Mouse (Mus musculus): ENCODE measurements at regions not wholly inside any gene's neighbourhood (a gene's known extent, or its start where the extent isn't known, plus 50 kb on each side); places are given as distances from the start of the nearest gene placed in this dataset.

DNA sequence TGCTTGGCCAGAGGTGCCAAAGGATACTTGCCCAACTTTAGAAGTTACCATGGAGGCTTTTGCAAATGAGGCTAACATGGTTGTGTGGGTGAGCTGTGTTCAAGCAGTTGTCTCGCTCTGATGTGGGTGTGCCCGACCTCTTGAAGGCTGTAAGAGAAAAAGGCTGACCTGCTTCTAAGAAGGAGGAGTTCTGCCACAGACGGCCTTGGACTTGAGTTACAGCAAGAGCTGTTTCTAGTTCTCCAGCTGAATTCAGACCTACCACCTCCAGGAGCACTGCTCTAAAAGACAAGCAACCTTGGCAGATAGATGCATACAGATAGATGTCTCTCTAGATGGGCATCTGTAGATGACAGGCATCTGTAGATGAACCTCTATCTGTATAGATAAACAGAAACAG, 202.7 kb upstream of the A230072I06Rik start:
- DNase-seq = no peak

DNA sequence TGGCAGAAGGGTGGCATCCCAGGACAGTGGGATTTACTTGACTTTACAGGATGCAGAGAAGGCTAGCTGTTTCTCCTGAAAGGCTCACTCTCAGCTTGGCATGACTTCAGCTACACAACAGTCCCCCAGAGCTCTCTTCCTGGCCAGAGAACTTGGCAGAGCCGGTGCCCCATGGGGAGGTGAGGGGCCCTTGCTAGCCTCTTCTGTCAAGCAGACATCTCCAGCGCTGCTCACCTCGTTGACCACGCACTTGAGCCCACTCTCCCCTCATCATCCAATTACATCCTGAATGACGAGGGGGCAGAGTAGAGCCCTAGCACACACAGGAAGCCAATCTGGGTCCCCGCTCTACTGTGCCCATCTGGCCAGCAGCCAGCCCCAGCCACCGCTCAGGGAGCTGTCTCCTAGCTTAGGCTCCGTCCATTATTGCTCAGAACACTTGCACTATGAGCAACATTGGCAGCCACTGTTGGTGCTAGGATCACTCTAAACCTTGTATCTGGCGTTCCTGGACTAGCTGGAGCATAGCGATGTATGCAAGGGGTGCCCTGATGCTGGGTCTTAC, 201.7 kb upstream of the A230072I06Rik start:
- peak; percentile 34 to 57 for DNase-seq

DNA sequence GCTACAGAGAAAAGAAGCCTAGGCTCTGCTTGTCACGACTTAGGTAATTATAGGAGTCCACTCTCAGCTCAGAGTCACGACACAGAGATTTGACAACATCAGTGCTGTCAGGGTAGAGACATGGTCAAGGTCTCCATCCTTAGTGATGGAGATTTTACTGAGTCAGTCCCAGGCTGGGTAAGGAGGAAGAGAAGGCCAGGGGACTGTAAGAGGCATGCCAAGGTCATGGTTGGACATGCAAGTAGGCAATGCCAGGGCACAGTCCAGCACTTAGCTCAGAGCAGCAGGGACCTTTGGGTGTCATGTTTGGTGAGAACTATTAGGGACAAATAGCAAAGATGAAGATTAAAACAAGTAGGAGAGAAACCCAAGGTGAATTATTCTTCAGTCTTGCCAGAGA, 200.7 kb upstream of the A230072I06Rik start:
- no peak for DNase-seq

DNA sequence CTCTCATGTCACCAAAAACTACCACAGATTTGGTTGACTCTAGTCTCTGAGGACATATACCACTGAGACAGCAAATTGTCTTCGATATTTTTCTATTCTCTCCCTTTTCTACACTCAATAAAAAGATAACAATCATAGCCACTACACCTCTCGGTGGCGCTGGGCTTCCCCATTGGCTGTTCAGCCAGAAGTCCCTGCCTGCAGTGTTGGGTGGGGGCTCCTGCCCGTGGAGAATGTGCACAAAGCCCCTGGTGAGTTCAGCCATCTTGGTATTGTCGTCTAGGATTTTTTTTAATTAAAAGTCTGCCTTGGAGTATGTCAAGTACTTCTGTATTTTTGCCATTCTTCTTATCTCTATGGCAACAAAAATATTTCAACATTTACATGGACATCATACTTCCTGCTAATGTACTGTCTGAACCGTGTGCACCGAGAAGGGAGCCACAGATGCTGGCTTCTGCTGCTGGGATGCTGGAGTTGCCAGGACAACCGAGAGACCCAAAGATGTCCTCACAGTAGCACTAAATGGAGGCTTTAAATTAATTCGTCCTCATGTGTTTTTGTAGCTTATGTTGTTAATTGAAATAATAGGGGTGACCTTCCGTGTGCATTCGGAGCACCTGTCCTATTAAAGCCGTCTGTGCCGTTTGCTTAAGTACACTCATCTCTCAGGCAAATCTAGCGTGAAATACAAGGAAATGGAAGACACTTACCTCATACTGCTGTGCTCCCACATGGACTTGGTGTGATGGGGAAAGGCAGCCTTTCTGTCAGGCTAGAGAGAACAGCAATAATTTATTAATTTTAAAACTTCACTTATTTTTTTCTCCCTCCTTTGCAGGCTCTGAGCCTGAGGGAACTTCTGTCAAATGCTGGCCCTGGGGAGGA, 199.7 kb upstream of the A230072I06Rik start:
- DNase-seq = no peak

DNA sequence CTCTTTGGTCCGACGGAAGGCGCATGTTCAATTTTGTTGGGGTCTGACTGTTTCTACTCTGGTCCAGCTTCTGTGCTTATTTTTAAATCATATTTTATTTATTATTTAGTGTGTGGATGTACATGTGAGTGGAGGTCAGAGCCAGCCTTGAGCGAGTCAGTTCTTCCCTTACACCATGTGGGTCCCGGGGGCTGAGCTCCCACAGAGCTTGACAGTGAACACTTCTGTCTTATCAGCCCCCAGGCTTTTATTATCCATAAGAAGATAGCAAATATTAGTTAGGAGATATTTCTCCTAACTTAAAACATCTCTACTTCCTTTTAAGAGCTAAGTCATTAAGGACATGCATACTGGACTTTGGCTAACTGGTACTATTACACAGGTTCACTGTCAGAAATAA, 197.1 kb upstream of the A230072I06Rik start:
- DNase-seq = no peak

DNA sequence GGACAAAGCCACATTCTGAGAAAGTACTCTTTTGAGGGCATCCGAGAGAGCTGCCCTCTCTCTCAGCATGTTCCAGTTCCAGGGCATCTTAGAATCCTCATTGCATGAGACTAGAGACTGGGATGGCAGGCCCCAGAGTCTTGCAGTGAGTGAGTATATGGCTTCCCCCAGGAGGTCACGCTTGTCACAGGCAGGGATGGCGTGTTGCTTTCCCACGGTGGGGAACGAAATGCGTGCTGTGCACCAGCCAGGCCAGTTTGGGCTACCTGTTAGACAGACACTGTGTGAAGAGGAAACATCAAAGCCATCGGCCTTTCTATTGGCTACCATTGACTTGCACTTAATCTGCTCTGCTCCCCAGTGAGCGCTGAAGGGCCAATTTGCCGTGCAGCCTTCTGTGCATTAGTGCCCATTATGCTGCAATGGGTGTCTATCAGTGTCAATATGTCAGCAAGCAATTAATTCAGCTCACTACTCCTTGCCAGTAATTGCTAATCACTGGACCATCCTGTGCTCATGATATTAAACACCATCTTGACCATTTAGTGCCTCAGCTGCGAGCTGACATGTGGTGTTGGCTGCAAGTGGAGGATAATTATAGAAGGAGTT, 191.3 kb upstream of the A230072I06Rik start:
- no peak for DNase-seq

DNA sequence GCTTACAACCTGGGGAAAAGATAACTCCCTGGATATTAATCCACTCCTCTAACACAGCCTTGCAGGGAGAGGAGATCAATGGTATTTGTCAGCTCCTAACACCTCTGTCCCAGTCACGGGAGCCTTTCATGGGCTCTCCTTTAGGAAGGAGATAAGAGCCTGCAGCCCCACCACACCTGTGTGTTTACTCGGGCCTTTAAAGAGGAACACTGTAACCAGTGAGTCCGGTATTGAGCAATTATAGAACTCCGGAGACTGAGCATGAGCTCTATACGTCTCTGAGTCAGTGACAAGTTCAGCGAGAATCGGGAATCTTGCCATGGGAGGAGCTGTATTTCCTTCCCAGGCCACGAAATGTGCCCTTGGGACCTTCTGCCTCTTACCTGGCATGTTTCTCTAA, 178.5 kb upstream of the A230072I06Rik start:
- DNase-seq = no peak

DNA sequence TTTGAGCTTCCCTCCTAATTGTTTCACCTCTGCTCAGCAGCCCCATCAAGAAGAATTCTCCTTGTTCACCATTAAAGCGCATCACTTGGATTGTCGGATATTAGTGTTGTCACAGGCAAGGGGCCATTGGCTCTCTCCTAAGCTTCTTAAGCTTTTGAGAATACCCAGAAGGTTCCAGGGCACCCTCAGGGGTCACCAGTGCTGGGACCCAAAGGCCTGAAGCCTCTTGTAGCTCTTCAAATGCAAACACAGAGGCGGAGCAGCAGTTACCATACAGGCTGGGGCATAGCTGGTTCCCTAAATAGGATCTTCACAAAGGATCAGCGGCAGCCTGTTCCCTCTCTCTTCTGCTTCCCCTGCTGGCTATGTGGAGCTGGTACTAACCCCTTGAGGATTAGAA, 175.3 kb upstream of the A230072I06Rik start:
- no peak for DNase-seq

DNA sequence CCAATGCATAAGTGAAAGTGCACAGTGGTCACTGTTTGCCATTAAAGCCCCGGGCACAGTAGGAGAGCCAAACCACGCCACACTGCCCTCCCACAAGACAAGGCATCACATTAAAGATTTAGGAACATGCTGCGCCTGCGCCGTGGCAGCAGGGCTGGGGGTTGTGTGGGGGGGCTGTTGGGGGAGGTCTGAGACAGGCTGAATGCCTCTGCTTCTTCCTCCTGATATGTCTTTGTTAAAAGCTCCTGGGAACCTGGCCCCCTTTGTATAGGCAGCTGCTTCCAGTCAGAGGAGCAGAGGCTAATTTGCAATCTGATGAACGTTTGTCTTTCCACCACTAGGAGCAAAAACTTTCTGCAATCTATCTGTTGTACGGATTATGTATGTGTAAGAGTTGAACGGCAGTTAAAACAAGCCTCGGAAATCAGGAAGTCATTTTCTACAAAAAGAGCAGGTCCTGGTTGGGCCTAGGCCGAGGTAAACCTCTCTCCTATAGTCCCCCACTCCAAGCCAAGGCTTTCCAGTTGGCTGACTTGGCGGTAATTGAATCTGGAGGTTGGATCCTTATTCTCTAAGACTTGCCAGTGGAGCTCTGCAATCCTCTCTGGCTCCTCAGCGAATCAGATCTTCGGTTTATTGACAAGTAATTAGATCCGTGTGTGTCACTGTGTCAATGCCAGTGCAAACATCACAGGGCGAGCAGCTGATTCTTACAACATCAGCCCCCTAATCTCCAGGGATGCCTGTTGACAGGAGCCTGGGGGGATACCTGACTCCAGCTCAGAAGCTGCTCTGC, 173.3 kb upstream of the A230072I06Rik start:
- DNase-seq = no peak

DNA sequence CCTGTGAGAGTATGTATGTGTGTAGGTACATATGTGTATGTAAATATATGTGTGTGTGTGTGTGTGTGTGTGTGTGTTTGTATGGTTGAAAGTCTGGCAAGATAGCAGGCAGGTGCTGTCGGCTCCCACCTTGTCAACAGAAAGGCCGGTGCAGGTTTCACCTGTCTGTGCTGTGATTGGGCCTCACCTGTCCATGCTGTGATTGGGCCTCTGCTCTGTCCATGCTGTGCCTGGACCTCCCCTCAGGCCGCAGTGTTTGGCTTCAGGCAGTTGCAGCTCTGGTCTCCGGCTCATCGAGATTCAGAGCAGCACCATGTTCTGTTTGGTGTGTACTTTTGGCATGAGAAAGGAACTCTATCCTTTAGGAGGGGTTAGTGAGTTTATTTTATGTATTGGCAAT, 170.0 kb upstream of the A230072I06Rik start:
- DNase-seq = no peak

DNA sequence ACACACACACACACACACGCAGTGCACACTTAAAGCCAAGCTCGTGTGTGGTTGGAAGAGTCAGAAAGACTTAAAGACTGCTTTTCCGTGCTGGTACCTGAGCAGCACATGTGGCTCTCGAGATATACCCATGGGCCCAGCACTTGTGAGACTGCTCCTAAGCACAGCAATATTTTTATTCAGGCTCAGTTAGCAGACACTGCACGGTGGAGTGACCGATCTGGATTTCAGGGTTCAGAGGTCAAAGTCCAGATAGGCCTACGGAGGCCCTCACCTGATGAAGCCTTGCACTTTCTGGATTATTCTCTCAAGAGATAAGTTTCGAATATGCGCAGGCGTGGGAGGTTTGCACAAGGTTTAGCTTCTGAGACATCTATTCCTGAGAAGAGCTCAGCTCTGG, 167.0 kb upstream of the A230072I06Rik start:
- DNase-seq = no peak

DNA sequence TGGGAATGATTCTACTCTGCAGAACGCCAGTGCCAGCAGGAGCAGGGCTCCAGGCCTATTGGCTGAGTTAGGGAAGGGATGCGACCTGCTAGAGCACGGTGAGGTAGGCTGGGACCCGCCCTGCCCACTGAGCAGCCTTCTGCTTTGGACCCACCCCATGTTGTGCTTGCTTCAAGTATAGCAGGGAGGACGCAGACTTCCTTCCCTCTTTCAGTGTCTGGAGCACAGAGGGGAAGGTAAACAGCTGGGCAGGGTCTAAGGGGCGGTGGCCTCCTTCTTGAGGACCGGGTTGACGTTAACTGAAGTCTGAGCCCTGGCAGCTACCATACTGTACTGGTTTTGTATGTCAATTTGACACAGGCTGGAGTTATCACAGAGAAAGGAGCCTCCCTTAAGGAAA, 165.6 kb upstream of the A230072I06Rik start:
- no peak for DNase-seq

DNA sequence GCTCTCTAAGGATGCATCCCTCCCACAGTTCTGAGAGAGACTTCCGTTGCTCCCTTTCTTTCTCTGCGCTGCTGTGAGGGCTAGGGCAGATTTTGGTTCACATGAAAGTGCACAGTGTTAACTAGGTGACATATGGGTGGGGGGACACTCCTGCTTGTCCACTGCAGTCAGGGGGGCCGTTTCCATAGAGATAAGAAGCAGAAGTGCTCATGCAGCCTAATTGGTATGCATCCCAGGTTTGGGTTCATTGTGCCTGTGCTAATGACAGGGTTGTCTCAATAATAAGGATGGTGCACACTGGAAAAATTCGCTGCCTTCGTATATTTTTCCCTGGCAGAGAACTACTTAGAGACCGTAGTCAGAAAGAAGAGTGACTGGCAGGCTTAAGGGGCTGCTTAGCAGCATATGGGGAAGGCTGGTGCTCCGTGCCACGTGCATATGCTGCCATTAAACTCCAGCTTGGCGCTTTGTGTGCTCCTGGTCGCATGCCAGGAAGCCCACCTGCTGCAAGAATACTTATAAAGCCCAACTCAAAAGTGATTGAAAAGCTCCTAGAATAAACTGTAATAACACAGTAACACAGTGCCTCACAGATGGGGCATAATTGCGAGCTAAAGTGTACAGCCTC, 152.1 kb upstream of the A230072I06Rik start:
- peak in 1 of 2 experiments; percentile 4 for DNase-seq

DNA sequence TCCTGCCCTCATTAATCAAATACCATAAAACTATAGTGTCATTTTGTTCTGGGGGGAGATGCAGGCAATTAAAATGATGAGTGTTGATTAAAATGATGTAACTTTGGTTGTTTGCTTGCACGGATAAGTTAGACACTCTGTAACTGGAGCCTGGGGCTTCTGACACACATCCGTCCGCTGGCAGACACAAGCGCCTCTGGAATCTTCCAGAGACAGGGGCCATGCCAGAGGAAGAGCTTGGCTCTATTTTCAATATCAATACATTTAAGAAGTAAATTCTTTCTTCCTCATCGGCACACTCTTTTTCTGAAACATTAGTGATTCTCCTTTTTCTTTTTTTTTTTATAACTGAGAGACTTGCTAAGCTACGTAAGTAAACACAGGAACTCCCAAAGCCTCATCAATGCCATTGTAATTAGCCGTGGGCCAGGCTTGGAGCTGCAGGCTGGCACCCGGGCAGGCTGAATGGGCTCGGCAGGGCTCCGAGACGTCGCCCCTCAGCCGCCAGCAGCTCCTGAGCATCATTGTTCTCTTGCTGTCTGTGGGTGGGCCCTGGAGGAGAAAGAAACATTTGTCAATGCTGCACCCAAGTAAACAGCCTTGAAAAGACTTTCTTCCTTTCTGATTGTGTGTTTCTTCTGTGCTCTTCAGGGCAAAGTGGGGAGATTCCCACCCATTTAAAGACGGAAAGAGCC, 151.4 kb upstream of the A230072I06Rik start:
- DNase-seq = no peak

DNA sequence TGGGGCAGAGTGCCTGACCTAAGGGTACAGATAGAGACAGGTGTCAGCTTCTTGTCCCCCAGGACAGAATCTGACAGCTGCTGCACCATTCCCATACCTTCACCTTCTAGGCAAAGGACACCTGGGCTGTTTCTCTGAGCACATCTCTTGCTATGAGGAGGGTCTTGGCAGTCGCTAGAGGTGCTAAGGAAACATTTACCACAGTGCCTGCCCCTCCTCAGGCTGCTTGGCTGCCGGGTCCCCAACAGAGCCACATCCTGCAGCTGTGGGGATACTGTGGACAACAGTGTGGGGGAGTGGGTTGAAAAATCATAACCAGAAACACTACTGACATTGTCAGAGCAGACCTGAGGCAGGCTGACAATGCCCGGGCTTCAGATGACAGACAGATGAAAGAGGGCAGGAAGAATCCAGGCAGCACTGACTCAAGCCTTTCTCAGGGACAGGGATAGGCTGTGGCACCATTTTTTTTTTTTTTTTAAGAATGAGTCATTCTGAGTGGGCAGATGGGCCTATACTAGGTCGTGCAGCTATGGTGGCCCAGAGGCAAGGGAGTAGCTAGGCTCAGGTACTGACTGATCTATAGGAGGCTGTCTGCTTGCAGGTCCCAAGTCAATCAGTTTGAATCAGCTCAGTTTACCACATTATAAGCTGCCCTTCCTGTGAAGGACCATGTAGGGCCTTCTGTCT, 150.7 kb upstream of the A230072I06Rik start:
- no peak for DNase-seq

DNA sequence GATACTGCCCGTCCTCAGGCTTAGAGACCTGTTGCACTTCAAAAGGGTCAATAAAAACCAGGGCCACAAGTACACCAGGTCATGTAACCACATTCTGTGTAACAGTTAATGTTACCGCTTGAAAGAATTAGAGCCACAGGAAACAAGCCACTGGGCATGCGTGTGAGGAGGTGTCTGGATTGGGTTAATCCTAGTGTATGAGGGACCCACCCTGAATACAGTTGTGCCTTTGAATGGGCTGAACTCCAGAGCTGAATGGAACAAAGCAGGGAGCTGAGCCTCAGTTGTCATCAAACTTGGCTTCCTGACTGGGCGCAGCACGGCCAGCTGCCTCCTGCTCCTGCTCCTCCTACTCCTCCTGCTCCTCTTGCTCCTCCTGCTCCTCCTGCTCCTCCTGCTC, 148.0 kb upstream of the A230072I06Rik start:
- no peak for DNase-seq

DNA sequence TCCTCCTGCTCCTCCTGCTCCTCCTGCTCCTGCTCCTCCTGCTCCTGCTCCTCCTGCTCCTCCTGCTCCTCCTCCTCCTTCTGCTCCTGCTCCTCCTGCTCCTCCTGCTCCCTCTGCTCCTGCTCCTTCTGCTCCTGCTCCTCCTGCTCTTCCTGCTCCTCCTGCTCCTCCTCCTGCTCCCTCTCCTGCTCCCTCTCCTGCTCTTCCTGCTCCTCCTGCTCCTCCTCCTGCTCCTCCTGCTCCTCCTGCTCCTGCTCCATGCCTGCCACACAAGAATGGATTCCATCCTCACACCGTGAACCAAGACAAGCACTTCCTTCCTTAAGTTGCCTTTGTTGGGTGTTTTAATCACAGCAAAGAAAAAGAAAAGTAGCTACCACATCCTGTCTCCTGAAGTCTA, 144.4 kb upstream of the A230072I06Rik start:
- no peak for DNase-seq

DNA sequence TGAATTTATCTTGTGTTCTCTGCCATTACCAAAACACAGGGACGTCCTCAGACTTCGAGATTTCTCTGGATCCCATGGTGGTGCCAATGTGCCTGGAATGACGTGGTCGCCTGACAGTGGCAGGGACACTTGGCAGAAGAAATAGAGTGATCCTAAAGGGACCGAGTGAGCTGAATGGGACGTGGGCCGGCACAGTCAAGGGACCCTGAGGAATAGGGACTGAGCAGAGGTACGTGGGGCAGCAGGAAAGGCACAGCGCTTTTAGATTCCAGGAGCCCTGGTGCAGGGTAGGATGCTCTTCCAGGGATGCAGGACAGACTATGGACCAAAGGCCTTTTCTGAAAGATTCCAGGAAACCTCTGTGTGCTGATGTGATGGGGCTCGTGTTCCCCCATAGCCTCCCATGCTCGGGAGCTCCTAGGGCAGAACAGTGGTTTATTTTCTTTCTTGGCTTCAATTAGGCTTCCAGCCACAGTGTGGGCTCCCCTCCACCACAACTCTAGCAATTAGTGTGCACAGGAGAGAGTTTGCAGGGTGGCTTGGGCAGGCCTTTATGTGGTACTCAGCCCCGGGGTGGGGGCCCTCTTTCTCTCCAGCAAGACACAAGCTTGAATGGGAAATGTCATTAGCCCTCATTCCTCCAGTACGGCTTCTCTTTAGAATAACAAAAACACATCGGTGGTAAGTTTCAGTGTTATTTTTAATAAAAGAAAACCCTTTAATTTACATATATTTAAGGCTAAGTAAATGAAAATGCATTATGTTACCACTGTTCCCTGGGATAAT, 143.0 kb upstream of the A230072I06Rik start:
- DNase-seq = no peak

DNA sequence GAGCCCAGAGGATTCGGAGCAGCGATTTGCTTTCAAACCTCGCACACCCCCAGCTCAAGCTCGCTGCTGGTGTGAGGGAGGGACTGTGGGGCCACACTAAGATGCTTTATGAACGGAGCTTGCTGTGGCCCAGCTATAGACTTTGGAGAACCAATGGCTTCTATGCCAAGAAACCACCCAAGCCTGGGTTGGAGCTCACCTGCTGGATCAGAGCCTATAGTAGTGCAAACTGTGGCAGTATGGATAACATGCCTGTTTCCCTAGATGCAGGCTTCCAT, 142.5 kb upstream of the A230072I06Rik start:
- DNase-seq = no peak

DNA sequence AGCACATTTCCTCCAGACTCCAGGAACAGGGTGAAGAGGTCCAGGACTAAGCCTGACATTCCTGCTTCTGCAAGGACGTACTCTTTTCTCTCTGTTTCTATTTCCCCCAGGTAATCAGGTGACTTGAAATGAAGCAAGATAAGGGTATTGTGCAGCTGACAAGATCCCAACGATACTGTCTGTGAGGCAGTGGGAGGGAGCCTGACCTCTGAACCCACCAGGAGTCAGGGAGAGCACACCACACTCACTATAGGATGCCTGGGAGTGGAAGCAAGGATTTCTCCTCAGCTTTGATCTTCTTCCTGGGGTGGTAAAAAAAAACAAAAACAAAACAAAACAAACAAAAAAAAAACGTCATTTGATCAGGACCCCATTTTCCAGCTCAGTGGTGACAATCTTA, 141.1 kb upstream of the A230072I06Rik start:
- no peak for DNase-seq

DNA sequence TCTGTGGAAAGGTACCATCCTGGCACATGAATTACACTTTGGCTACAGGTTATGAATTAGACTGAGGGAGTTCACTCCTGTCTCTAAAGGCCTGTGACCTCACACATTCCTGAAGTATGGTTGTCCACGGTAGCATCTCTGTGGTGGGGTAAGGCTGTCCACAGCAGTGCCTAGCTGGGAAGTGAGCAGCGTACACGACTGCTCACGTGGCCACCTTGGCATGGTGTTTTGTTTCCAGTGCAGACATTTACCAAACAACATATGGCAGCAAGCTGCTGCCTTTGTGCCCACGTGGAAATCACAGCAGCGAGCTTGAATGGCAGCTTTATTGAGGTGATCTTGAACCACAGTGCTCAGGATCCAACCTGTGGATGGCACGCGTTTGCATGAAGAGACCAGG, 140.7 kb upstream of the A230072I06Rik start:
- no peak for DNase-seq
